Mouse (Mus musculus) macrophage (primary cell): ENCODE data around the gene Mrpl57. TPM values are rescaled to one million over a fixed set of nuclear protein-coding genes. Genes with fewer than 3 reads are reported as not detected.

Experiments
- H3K27ac ChIP-seq: fragments of 350-480 bp; formaldehyde crosslinking; 2 replicates; pipeline ENCODE4 v1.9.0; 2021
- H3K36me3 ChIP-seq: fragments of 350-480 bp; formaldehyde crosslinking; 2 replicates; pipeline ENCODE4 v1.9.0; 2021; ENCODE audit errors: inconsistent target
- H3K4me3 ChIP-seq: fragments of 350-480 bp; formaldehyde crosslinking; 2 replicates; pipeline ENCODE4 v1.9.0; 2021; ENCODE audit errors: inconsistent target
- H3K79me2 ChIP-seq: fragments of 350-480 bp; formaldehyde crosslinking; 2 replicates; pipeline ENCODE4 v1.9.0; 2021; ENCODE audit errors: inconsistent target
- WGBS: methylation state at CpG from one replicate; pipeline ENCODE4 v1.1.7; 2026; ENCODE audit warnings: inconsistent platforms; ENCODE audit not compliant: missing documents; 5-methylcytosine and 5-hydroxymethylcytosine counted together
- polyA plus RNA-seq: library from polyadenylated mRNA; stranded (reverse); fragments of 250-400 nt; gene quantifications from 3 replicates; pipeline ENCODE4 v1.2.4, GENCODE M21; 2018; ENCODE audit warnings: inconsistent platforms
- total RNA-seq, 78 experiments: library from RNA; depleted of rRNA; stranded (reverse); fragments of 250-400 nt; gene quantifications; 1 replicate in 9 of 78; 2 replicates in 24 of 78; 3 replicates in 43 of 78; 4 replicates in 2 of 78; pipeline ENCODE4 v1.2.4; 2018; ENCODE audit warnings: inconsistent platforms in 56 of 78

Gene Mrpl57
- 10 to 100 TPM in 2 of 26 experiments, 1 to 10 TPM in 21, under 1 TPM in 3; 0.62 to 14.3 (median 3.4) TPM for total RNA-seq (2018; cell fraction: chromatin; rRNA removed)
- 10 to 100 TPM; 36.1 to 84.9 (median 58.6) TPM for total RNA-seq (2018; cell fraction: cytosol; rRNA removed)
- total RNA-seq (2018; cell fraction: nucleus; rRNA removed) = 10 to 100 TPM in 16 of 26 experiments, 1 to 10 TPM in 10; 3.3 to 45.6 (median 12.2) TPM
- polyA plus RNA-seq = 21.8 to 55.2 TPM (median 27.0 TPM) in 3 replicates

GRCm38 (mm10) chr14:57825788-57826751, at the start of gene Mrpl57, which contains the start of gene Ska3:
Gene Mrpl57, plus strand, starts transcription at chr14:57826234.
Gene Ska3, minus strand, starts transcription at chr14:57826185.
- H3K79me2 ChIP-seq = peaks cover 54% of the 10 kb centered on the region
- peak within 1 kb of the TSS; percentile 67 for H3K4me3 ChIP-seq
- WGBS = under 1% methylated on average over 95 of the region's 96 CpGs
- no peaks in the 10 kb centered on the region for H3K36me3 ChIP-seq
- H3K27ac ChIP-seq = peak within 1 kb of the TSS; percentile 61

- 95% methylated on average over 4 of the region's 4 CpGs for WGBS
- Histone ChIP-seq H3K79me2 (no peaks in the 10 kb centered on the region), H3K4me3 (no peak overlapping the region), H3K27ac (no peak overlapping the region), H3K36me3 (no peaks in the 10 kb centered on the region)
Measured at GRCm38 (mm10) chr14:57787406-57787805, 38.6 kb upstream of the Mrpl57 start.

GRCm38 (mm10) chr14:57789311-57789710, 36.7 kb upstream of the Mrpl57 start:
- Histone ChIP-seq H3K27ac (no peak overlapping the region), H3K4me3 (no peak overlapping the region), H3K79me2 (no peaks in the 10 kb centered on the region), H3K36me3 (no peaks in the 10 kb centered on the region)
- WGBS = 84% methylated on average over 2 of the region's 2 CpGs

GRCm38 (mm10) chr14:57789759-57790158, 36.3 kb upstream of the Mrpl57 start:
- H3K27ac ChIP-seq = no peak overlapping the region
- 89% methylated on average over 9 of the region's 9 CpGs for WGBS
- H3K4me3 ChIP-seq = no peak overlapping the region
- H3K36me3 ChIP-seq = no peaks in the 10 kb centered on the region
- H3K79me2 ChIP-seq = no peaks in the 10 kb centered on the region

- Histone ChIP-seq H3K27ac (no peak overlapping the region), H3K4me3 (no peak overlapping the region), H3K36me3 (no peaks in the 10 kb centered on the region), H3K79me2 (no peaks in the 10 kb centered on the region)
- WGBS = 85% methylated on average over 4 of the region's 4 CpGs
Measured at GRCm38 (mm10) chr14:57791171-57791570, 34.9 kb upstream of the Mrpl57 start.

GRCm38 (mm10) chr14:57797551-57797950, 28.5 kb upstream of the Mrpl57 start:
- H3K4me3 ChIP-seq = peak overlapping the region; percentile 85

GRCm38 (mm10) chr14:57797991-57798931, 27.8 kb upstream of the Mrpl57 start, which contains the start of gene Sap18:
Gene Sap18, plus strand, starts transcription at chr14:57798180.
- Histone ChIP-seq H3K36me3 (peaks cover 9% of the 10 kb centered on the region; the same call in 1 of the 2 replicates), H3K27ac (peak within 1 kb of the TSS; percentile 35), H3K4me3 (peak within 1 kb of the TSS; percentile 85), H3K79me2 (peaks cover 46% of the 10 kb centered on the region)
- WGBS = under 1% methylated on average over 79 of the region's 99 CpGs

More at GRCm38 (mm10) chr14:57797551-57797950, 28.5 kb upstream of the Mrpl57 start:
- H3K79me2 ChIP-seq = peaks cover 39% of the 10 kb centered on the region
- 16% methylated on average over 7 of the region's 7 CpGs for WGBS
- H3K36me3 ChIP-seq = peaks cover 4% of the 10 kb centered on the region; the same call in 1 of the 2 replicates
- H3K27ac ChIP-seq = peak overlapping the region; percentile 28

- 93% methylated on average over 4 of the region's 4 CpGs for whole genome bisulfite sequencing
- Histone ChIP-seq H3K79me2 (peaks cover 43% of the 10 kb centered on the region), H3K27ac (no peak overlapping the region), H3K36me3 (peaks cover 9% of the 10 kb centered on the region; the same call in 1 of the 2 replicates), H3K4me3 (no peak overlapping the region)
Measured at GRCm38 (mm10) chr14:57803731-57804130, 22.3 kb upstream of the Mrpl57 start.

GRCm38 (mm10) chr14:57808558-57808957, 17.5 kb upstream of the Mrpl57 start:
- Histone ChIP-seq H3K36me3 (no peaks in the 10 kb centered on the region), H3K4me3 (no peak overlapping the region), H3K79me2 (no peaks in the 10 kb centered on the region), H3K27ac (no peak overlapping the region)
- WGBS = 61% methylated on average over 5 of the region's 5 CpGs

GRCm38 (mm10) chr14:57810886-57811285, 15.1 kb upstream of the Mrpl57 start:
- Histone ChIP-seq H3K79me2 (no peaks in the 10 kb centered on the region), H3K27ac (no peak overlapping the region), H3K36me3 (no peaks in the 10 kb centered on the region), H3K4me3 (no peak overlapping the region)
- 98% methylated on average over 2 of the region's 2 CpGs for WGBS

- Histone ChIP-seq H3K4me3 (no peak overlapping the region), H3K36me3 (no peaks in the 10 kb centered on the region), H3K27ac (no peak overlapping the region), H3K79me2 (no peaks in the 10 kb centered on the region)
- WGBS = 99% methylated on average over 5 of the region's 5 CpGs
Measured at GRCm38 (mm10) chr14:57811844-57812243, 14.2 kb upstream of the Mrpl57 start.

- Histone ChIP-seq H3K4me3 (no peak overlapping the region), H3K36me3 (no peaks in the 10 kb centered on the region), H3K27ac (no peak overlapping the region), H3K79me2 (peaks cover 34% of the 10 kb centered on the region)
- 88% methylated on average over 4 of the region's 4 CpGs for WGBS
Measured at GRCm38 (mm10) chr14:57820839-57821238, 5.2 kb upstream of the Mrpl57 start.

GRCm38 (mm10) chr14:57827284-57827683, 1.2 kb downstream of the Mrpl57 start:
- Histone ChIP-seq H3K79me2 (peaks cover 54% of the 10 kb centered on the region), H3K27ac (peak overlapping the region; percentile 61), H3K4me3 (peak overlapping the region; percentile 67), H3K36me3 (no peaks in the 10 kb centered on the region)
- 77% methylated on average over 1 of the region's 1 CpGs for WGBS

- no peak overlapping the region for H3K4me3 ChIP-seq
- no peak overlapping the region for H3K27ac ChIP-seq
- WGBS = 97% methylated on average over 2 of the region's 2 CpGs
- peaks cover under 1% of the 10 kb centered on the region; the same call in 1 of the 2 replicates for H3K79me2 ChIP-seq
- H3K36me3 ChIP-seq = peaks cover 33% of the 10 kb centered on the region
Measured at GRCm38 (mm10) chr14:57833526-57833925, 7.5 kb downstream of the Mrpl57 start.
